Mouse (Mus musculus) midbrain, postnatal 0 days (tissue): ENCODE data around the gene Ms4a18. TPM values are rescaled to one million over a fixed set of nuclear protein-coding genes. Genes with fewer than 3 reads are reported as not detected.
A peak's percentile ranks its signal among the peaks of the same experiment; 100 is the strongest.

Source experiments
- ATAC-seq: fragments of 200-750 bp; cut with Nextera tagmentation; 2 replicates; pipeline ENCODE4 v1.8.0; 2017; ENCODE audit warnings: moderate number of reproducible peaks, mild to moderate bottlenecking, moderate TSS enrichment, moderate library complexity; ENCODE audit not compliant: low FRiP score
- DNase-seq: peaks from one replicate; pipeline ENCODE4 v3.0.0-alpha.2; 2015; ENCODE audit warnings: low spot score
- H3K27ac ChIP-seq: fragments of 300-500 bp; sonication (generic); 2 replicates; pipeline ENCODE4 v1.5.1; 2014; ENCODE audit warnings: low read depth, mild to moderate bottlenecking, low read length, mixed read lengths
- H3K27me3 ChIP-seq: fragments of 300-500 bp; sonication (generic); 2 replicates; pipeline ENCODE4 v1.6.1; 2014; ENCODE audit warnings: low read length, control low read depth, mixed read lengths; ENCODE audit not compliant: insufficient read depth
- H3K36me3 ChIP-seq: fragments of 300-500 bp; sonication (generic); 2 replicates; pipeline ENCODE4 v1.6.1; 2014; ENCODE audit warnings: low read length, control low read depth, mixed read lengths; ENCODE audit not compliant: insufficient read depth
- H3K4me1 ChIP-seq: fragments of 300-500 bp; sonication (generic); 2 replicates; pipeline ENCODE4 v1.6.1; 2014; ENCODE audit warnings: mild to moderate bottlenecking, control low read depth, antibody characterized with exemption, low read length, mixed read lengths; ENCODE audit not compliant: insufficient read depth
- H3K4me2 ChIP-seq: fragments of 300-500 bp; sonication (generic); 2 replicates; pipeline ENCODE4 v1.6.1; 2014; ENCODE audit warnings: low read depth, mild to moderate bottlenecking, low read length, mixed read lengths; ENCODE audit not compliant: poor library complexity, severe bottlenecking
- H3K4me3 ChIP-seq: fragments of 300-500 bp; sonication (generic); 2 replicates; pipeline ENCODE4 v1.5.1; 2014; ENCODE audit warnings: low read depth, mild to moderate bottlenecking, low read length, moderate library complexity
- H3K9ac ChIP-seq: fragments of 300-500 bp; sonication (generic); replicated peaks from 2 replicates; pipeline ENCODE4 v1.6.1; 2014; ENCODE audit warnings: mild to moderate bottlenecking, low read length, moderate library complexity, mixed read lengths; ENCODE audit not compliant: poor library complexity, severe bottlenecking
- H3K9me3 ChIP-seq: fragments of 300-500 bp; sonication (generic); 2 replicates; pipeline ENCODE4 v1.6.1; 2016; ENCODE audit warnings: low read length, control low read depth
- CTCF ChIP-seq: IDR thresholded peaks from 2 replicates; pipeline ENCODE4 v1.5.1; 2016; ENCODE audit warnings: antibody characterized with exemption, mild to moderate bottlenecking
- WGBS: fragments of 180-500 bp; shearing (Covaris S2); extraction: QIAGEN DNeasy Blood & Tissue Kit; methylation state at CpG from one replicate; pipeline ENCODE4 v1.1.7; 2014; 5-methylcytosine and 5-hydroxymethylcytosine counted together
- polyA plus RNA-seq: library from polyadenylated mRNA; unstranded; fragments of >200 nt; fragmentation: Nextera tagmentation; extraction: Ambion mirVana; gene quantifications from 2 replicates; pipeline ENCODE4 v1.2.1, GENCODE M21; 2015
- total RNA-seq: library from RNA; depleted of rRNA; stranded (reverse); fragments of >200 nt; gene quantifications from 2 replicates; pipeline ENCODE4 v1.2.3, GENCODE M21; 2014

The Ms4a18 gene
- total and polyA plus RNA-seq, 2 experiments from 2014 or later: not detected

DNA sequence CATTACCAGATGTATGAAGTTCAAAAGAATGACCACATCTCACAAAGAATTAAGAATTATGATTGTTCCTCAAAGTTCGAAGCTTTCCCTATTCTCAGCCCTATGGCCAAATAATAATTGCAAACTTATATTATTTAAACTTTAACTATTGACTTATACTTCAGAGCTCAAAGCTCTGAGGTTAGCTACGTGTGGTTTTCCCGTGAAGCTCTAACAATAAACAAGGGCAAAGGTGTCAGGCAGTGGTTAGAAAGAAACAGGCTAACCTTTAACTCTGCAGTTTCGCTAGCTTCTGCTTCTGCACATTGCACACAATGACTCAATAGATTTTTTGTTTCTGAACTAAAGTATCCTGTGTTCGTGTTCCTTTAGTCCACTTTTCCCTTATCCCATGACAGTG, 35.0 kb upstream of the Ms4a18 start:
- TF ChIP-seq CTCF: no peak
- Histone ChIP-seq H3K4me3 (no peak overlapping the region), H3K4me1 (no peaks in the 10 kb centered on the region), H3K36me3 (no peaks in the 10 kb centered on the region), H3K27ac (no peak overlapping the region), H3K9me3 (no peaks in the 10 kb centered on the region), H3K27me3 (no peaks in the 10 kb centered on the region), H3K4me2 (no peak overlapping the region), H3K9ac (no peak overlapping the region)
- DNase-seq (no peak), ATAC-seq (no peak)
- 70% methylated on average over 5 of the region's 5 CpGs for WGBS

DNA sequence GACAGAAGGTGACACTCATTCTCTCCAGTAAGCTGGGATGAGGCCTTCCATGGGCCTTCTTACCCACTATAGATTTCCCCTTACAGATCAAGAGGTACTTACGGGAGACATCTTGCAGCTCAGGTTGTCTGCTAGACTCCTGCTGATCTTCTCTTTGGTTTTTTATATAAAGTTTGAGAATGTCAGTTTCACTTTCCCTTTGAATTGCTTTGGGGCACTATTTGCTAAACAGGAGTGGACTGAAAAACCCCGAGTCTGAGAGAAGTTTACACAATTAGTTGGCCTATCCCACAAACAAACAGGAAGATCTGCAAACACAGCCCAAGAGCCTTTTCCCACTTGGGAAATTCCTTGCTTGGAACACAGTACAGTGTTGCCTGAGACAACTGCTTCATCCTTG, 32.5 kb upstream of the Ms4a18 start:
- WGBS: 78% methylated on average over 2 of the region's 2 CpGs
- DNase-seq (no peak), ATAC-seq (no peak)
- no peaks in the 10 kb centered on the region for H3K4me1 ChIP-seq
- TF ChIP-seq CTCF: no peak
- H3K27me3 ChIP-seq: no peaks in the 10 kb centered on the region
- H3K27ac ChIP-seq: no peak overlapping the region
- no peaks in the 10 kb centered on the region for H3K36me3 ChIP-seq
- no peak overlapping the region for H3K4me3 ChIP-seq
- no peaks in the 10 kb centered on the region for H3K9me3 ChIP-seq
- no peak overlapping the region for H3K4me2 ChIP-seq
- H3K9ac ChIP-seq: no peak overlapping the region

DNA sequence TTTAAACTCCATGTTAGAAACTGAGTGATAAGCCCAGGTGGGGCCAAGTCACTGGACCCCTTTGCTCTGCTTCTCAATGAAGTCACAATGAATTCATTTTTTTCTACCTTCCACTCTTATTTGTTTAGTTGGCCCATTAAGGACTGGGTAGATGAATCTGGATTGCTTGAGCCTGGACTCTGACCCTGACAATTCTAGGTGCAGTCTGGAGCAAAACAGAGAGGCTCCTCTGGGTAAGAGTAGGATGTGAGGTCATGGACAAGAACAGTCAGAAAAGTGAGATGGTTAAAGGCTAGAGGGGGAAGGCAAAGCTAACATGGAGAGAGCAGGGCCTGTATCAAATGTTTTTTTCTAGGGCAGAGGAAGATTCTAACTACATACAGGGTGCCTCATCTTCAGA, 31.6 kb upstream of the Ms4a18 start:
- no peak for TF ChIP-seq CTCF
- ATAC-seq (no peak), DNase-seq (no peak)
- Histone ChIP-seq H3K9me3 (no peaks in the 10 kb centered on the region), H3K4me3 (no peak overlapping the region), H3K36me3 (no peaks in the 10 kb centered on the region), H3K4me1 (no peaks in the 10 kb centered on the region), H3K9ac (no peak overlapping the region), H3K27ac (no peak overlapping the region), H3K27me3 (no peaks in the 10 kb centered on the region), H3K4me2 (no peak overlapping the region)

DNA sequence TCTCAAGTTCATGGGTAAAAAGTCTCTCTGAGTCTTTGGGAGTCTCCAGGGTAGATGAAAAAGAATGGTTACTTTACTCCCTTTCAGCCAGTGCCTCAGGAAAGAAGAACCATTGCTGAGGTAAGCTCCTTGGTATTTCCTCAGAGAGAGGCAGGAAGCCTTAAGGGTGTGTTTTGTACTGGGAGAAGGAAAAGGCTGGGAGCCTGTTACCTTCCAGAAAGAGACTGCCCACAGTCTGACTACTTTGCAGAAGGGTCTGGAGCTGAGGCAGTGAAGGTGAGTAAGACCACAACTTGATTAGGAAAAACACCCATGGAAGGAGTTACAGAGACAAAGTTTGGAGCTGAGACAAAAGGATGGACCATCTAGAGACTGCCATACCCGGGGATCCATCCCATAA, 30.7 kb upstream of the Ms4a18 start:
- DNase-seq (no peak), ATAC-seq (no peak)
- Histone ChIP-seq H3K4me3 (no peak overlapping the region), H3K36me3 (no peaks in the 10 kb centered on the region), H3K9ac (no peak overlapping the region), H3K4me1 (no peaks in the 10 kb centered on the region), H3K9me3 (no peaks in the 10 kb centered on the region), H3K27ac (no peak overlapping the region), H3K27me3 (no peaks in the 10 kb centered on the region), H3K4me2 (no peak overlapping the region)
- 82% methylated on average over 1 of the region's 1 CpGs for WGBS
- TF ChIP-seq CTCF: no peak

DNA sequence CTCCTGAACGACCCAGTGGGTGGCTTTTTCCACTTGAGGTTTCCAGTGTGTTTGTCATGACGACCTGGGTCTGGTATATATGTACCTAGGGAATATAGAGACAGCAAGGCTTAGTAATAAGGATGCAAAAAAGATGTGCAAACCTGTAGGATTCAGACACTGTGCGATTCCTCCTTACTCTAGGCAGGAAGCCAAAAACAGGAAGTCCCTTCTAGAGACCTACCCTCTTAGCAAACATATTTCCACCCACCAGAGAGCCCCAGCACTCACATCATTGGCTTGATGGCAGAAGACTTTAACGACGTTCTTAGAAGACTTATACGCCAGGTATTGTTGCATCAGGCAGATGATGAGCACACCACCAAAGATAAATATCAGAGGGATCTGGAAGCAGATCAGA, 30.2 kb upstream of the Ms4a18 start:
- Histone ChIP-seq H3K36me3 (no peaks in the 10 kb centered on the region), H3K9me3 (no peaks in the 10 kb centered on the region), H3K27me3 (no peaks in the 10 kb centered on the region), H3K9ac (no peak overlapping the region), H3K27ac (no peak overlapping the region), H3K4me3 (no peak overlapping the region), H3K4me1 (no peaks in the 10 kb centered on the region), H3K4me2 (no peak overlapping the region)
- WGBS: 79% methylated on average over 6 of the region's 6 CpGs
- DNase-seq (no peak), ATAC-seq (no peak)
- TF ChIP-seq CTCF: no peak

DNA sequence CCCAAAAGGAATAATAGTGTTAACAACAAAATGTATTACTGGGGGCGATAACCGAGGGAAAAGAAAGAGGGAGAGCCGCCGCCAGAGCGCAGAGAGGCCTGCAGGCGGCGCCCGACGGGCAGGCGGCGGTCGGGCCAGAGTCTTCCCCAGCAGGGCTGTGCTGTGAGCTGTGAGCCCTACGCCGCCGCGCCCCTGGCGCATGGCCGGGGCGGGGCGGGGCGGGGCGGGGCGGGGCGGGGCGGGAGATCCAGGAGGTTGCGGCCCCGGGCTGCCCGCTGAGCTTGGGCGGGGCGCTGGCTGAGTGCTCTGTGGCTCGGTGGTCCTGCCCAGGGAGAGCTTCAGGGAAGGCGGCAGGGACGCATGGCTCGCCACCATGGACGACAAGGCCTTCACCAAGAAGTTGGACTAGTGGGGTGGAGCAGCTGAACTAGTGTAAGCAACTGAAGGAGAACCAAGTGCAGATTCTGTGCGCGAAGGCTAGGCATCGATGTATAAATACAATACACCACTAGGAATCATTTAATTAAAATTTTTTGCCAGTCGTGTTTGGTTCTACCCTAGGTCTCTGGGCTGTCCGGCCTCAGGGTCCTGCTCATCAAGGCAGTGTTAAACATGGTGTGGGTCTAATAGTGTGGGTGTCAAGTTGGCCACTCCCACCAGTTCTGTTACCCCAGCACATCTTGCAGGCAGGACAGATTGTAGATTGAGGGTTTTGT, 27.3 kb upstream of the Ms4a18 start:
- H3K4me1 ChIP-seq: no peaks in the 10 kb centered on the region
- TF ChIP-seq CTCF: peak; percentile 69
- no peak overlapping the region for H3K27ac ChIP-seq
- H3K9me3 ChIP-seq: no peaks in the 10 kb centered on the region
- 7% methylated on average over 33 of the region's 40 CpGs for WGBS
- peak overlapping the region; percentile 69 for H3K4me2 ChIP-seq
- H3K9ac ChIP-seq: 0 out of 2 replicates have a peak overlapping the region, but pooled peaks have one; percentile 24
- no peaks in the 10 kb centered on the region for H3K27me3 ChIP-seq
- DNase-seq: peak; percentile 58
- ATAC-seq: peak; percentile 95
- H3K4me3 ChIP-seq: peak overlapping the region; percentile 36
- H3K36me3 ChIP-seq: no peaks in the 10 kb centered on the region
